Mouse (Mus musculus) lung, postnatal 0 days (tissue): ENCODE data around the gene Prox1. TPM values are rescaled to one million over a fixed set of nuclear protein-coding genes. Genes with fewer than 3 reads are reported as not detected.

Experiments used
- ATAC-seq: fragments of 200-750 bp; cut with Nextera tagmentation; 2 replicates; pipeline ENCODE4 v1.8.0; 2017; ENCODE audit warnings: moderate library complexity
- DNase-seq: peaks from one replicate; pipeline ENCODE4 v3.0.0-alpha.2; 2016; ENCODE audit warnings: low spot score
- H3K27ac ChIP-seq: fragments of 300-500 bp; sonication (generic); 2 replicates; pipeline ENCODE4 v1.5.1; 2014; ENCODE audit warnings: antibody characterized with exemption, mild to moderate bottlenecking, low read length, mixed read lengths
- H3K27me3 ChIP-seq: fragments of 300-500 bp; sonication (generic); replicated peaks from 2 replicates; pipeline ENCODE4 v1.6.1; 2014; ENCODE audit warnings: low read length, mixed read lengths; ENCODE audit not compliant: insufficient read depth
- H3K36me3 ChIP-seq: fragments of 300-500 bp; sonication (generic); 2 replicates; pipeline ENCODE4 v1.6.1; 2014; ENCODE audit warnings: low read length, mixed read lengths; ENCODE audit not compliant: insufficient read depth
- H3K4me1 ChIP-seq: fragments of 300-500 bp; sonication (generic); 2 replicates; pipeline ENCODE4 v1.6.1; 2014; ENCODE audit warnings: antibody characterized with exemption, low read depth, low read length, mixed read lengths; ENCODE audit not compliant: insufficient read depth
- H3K4me2 ChIP-seq: fragments of 300-500 bp; sonication (generic); replicated peaks from 2 replicates; pipeline ENCODE4 v1.6.1; 2014; ENCODE audit warnings: low read depth, mild to moderate bottlenecking, low read length, moderate library complexity, mixed read lengths
- H3K4me3 ChIP-seq: fragments of 300-500 bp; sonication (generic); 2 replicates; pipeline ENCODE4 v1.5.1; 2014; ENCODE audit warnings: low read depth, low read length
- H3K9ac ChIP-seq: fragments of 300-500 bp; sonication (generic); replicated peaks from 2 replicates; pipeline ENCODE4 v1.6.1; 2014; ENCODE audit warnings: low read depth, mild to moderate bottlenecking
- H3K9me3 ChIP-seq: fragments of 300-500 bp; sonication (generic); 2 replicates; pipeline ENCODE4 v1.6.1; 2016; ENCODE audit warnings: low read length, mixed read lengths
- CTCF ChIP-seq: IDR thresholded peaks from 2 replicates; pipeline ENCODE4 v1.5.1; 2016; ENCODE audit warnings: antibody characterized with exemption, mild to moderate bottlenecking
- EP300 ChIP-seq: IDR thresholded peaks from 2 replicates; pipeline ENCODE4 v1.6.1; 2016; ENCODE audit warnings: antibody characterized with exemption, mild to moderate bottlenecking, control low read depth
- WGBS: fragments of 180-500 bp; shearing (Covaris S2); extraction: QIAGEN DNeasy Blood & Tissue Kit; methylation state at CpG from one replicate; pipeline ENCODE4 v1.1.7; 2014; 5-methylcytosine and 5-hydroxymethylcytosine counted together
- polyA plus RNA-seq: library from polyadenylated mRNA; unstranded; fragments of >200 nt; fragmentation: Nextera tagmentation; extraction: Ambion mirVana; gene quantifications from 2 replicates; pipeline ENCODE4 v1.2.1, GENCODE M21; 2015

The Prox1 gene
- polyA plus RNA-seq, 1 experiment from 2014 or later, result 1.1 TPM

GRCm38 (mm10) chr1:190088929-190089328 is 81.6 kb downstream of the Prox1 start:
- WGBS, result 10% methylated on average over 2 of the region's 2 CpGs
- Histone ChIP-seq H3K4me1 (no peaks in the 10 kb centered on the region), H3K9me3 (no peaks in the 10 kb centered on the region), H3K4me2 (no peak overlapping the region), H3K36me3 (no peaks in the 10 kb centered on the region), H3K27ac (no peak overlapping the region), H3K27me3 (no peaks in the 10 kb centered on the region), H3K4me3 (no peak overlapping the region), H3K9ac (no peak overlapping the region)
- ATAC-seq (no peak), DNase-seq (no peak)
- no peak for TF ChIP-seq CTCF
- no peak for TF ChIP-seq EP300

GRCm38 (mm10) chr1:190085703-190086102 is 84.8 kb downstream of the Prox1 start:
- Histone ChIP-seq H3K9me3 (no peaks in the 10 kb centered on the region), H3K4me1 (no peaks in the 10 kb centered on the region), H3K9ac (no peak overlapping the region), H3K27ac (no peak overlapping the region), H3K4me3 (no peak overlapping the region), H3K27me3 (no peaks in the 10 kb centered on the region), H3K36me3 (no peaks in the 10 kb centered on the region), H3K4me2 (no peak overlapping the region)
- DNase-seq (no peak), ATAC-seq (no peak)
- TF ChIP-seq EP300 (no peak), CTCF (no peak)
- WGBS, result 76% methylated on average over 7 of the region's 7 CpGs

- Histone ChIP-seq H3K36me3 (no peaks in the 10 kb centered on the region), H3K4me1 (no peaks in the 10 kb centered on the region), H3K9me3 (no peaks in the 10 kb centered on the region), H3K27me3 (no peaks in the 10 kb centered on the region), H3K27ac (no peak overlapping the region), H3K9ac (no peak overlapping the region), H3K4me3 (no peak overlapping the region), H3K4me2 (no peak overlapping the region)
- whole genome bisulfite sequencing, result 66% methylated on average over 9 of the region's 10 CpGs
- ATAC-seq (no peak), DNase-seq (no peak)
- TF ChIP-seq CTCF (no peak), EP300 (no peak)
These were observed 90.8 kb downstream of the Prox1 start for GRCm38 (mm10) chr1:190079643-190080275.

GRCm38 (mm10) chr1:190076601-190077000 is 93.9 kb downstream of the Prox1 start:
- no peak overlapping the region for H3K4me3 ChIP-seq
- no peaks in the 10 kb centered on the region for H3K4me1 ChIP-seq
- TF ChIP-seq CTCF (no peak), EP300 (no peak)
- no peak for ATAC-seq
- no peaks in the 10 kb centered on the region for H3K27me3 ChIP-seq
- no peaks in the 10 kb centered on the region for H3K36me3 ChIP-seq
- 66% methylated on average over 11 of the region's 11 CpGs for WGBS
- no peaks in the 10 kb centered on the region for H3K9me3 ChIP-seq
- no peak overlapping the region for H3K4me2 ChIP-seq
- no peak overlapping the region for H3K9ac ChIP-seq
- DNase-seq, result no peak
- no peak overlapping the region for H3K27ac ChIP-seq

Other genes starting within 250 kb of the Prox1 start
- gene Smyd2, start 248.4 kb downstream of the Prox1 start, polyA plus RNA-seq, result 34.3 and 35.9 TPM in 2 replicates